Mouse (Mus musculus) hindbrain, embryonic 10.5 days (tissue): ENCODE results near the gene Aig1. TPM values are rescaled to one million over a fixed set of nuclear protein-coding genes. Genes with fewer than 3 reads are reported as not detected.

ENCODE experiments used
- DNase-seq: peaks from one replicate; pipeline ENCODE4 v3.0.0-alpha.2; 2017; ENCODE audit warnings: low spot score
- H3K27ac ChIP-seq: fragments of 300-500 bp; sonication (generic); 2 replicates; pipeline ENCODE4 v1.5.1; 2016; ENCODE audit warnings: mild to moderate bottlenecking, moderate library complexity
- H3K27me3 ChIP-seq: fragments of 300-500 bp; sonication (generic); 2 replicates; pipeline ENCODE4 v1.6.1; 2016; ENCODE audit warnings: mild to moderate bottlenecking; ENCODE audit not compliant: poor library complexity, insufficient read depth, severe bottlenecking
- H3K36me3 ChIP-seq: fragments of 300-500 bp; sonication (generic); 2 replicates; pipeline ENCODE4 v1.6.1; 2016; ENCODE audit warnings: mild to moderate bottlenecking, moderate library complexity
- H3K4me1 ChIP-seq: fragments of 300-500 bp; sonication (generic); replicated peaks from 2 replicates; pipeline ENCODE4 v1.6.1; 2016; ENCODE audit warnings: mild to moderate bottlenecking
- H3K4me3 ChIP-seq: fragments of 300-500 bp; sonication (generic); 2 replicates; pipeline ENCODE4 v1.5.1; 2016; ENCODE audit warnings: mild to moderate bottlenecking, moderate library complexity
- H3K9me3 ChIP-seq: fragments of 300-500 bp; sonication (generic); 2 replicates; pipeline ENCODE4 v1.6.1; 2016; ENCODE audit warnings: mild to moderate bottlenecking, moderate library complexity
- WGBS: fragments of 180-500 bp; shearing (Covaris S2); methylation state at CpG from one replicate; pipeline ENCODE4 v1.1.7; 2016; 5-methylcytosine and 5-hydroxymethylcytosine counted together
- polyA plus RNA-seq: library from polyadenylated mRNA; unstranded; fragments of >200 nt; fragmentation: Nextera tagmentation; extraction: Ambion mirVana; gene quantifications from 2 replicates; pipeline ENCODE4 v1.2.1, GENCODE M21; 2016

The Aig1 gene
- polyA plus RNA-seq, 1 experiment from 2014 or later = 38.6 TPM

DNA sequence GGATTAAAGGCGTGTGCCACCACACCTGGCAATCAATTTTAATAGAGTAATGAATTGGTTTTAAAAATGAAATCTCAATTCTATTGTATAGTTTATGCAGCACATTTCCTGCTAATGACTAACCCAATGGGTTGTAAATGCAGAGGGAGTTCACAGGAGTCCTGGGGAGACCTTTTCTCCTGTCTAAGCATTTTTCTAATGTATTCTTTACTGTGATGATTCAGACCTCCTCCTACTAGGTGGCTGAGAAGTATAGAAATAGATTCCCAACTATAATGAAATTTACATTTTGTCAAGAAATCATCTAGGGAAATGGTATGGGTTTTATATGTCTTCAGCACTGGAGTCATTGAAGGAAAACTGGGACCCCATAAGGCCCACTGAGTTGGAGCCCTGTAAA, 114.1 kb downstream of the Aig1 start:
- no peaks in the 10 kb centered on the region for H3K9me3 ChIP-seq
- H3K4me1 ChIP-seq = 0 out of 2 replicates have a peak, but pooled peaks cover 3% of the 10 kb centered on the region
- H3K36me3 ChIP-seq = peaks cover 11% of the 10 kb centered on the region; the same call in 1 of the 2 replicates
- no peak overlapping the region for H3K27ac ChIP-seq
- H3K27me3 ChIP-seq = no peaks in the 10 kb centered on the region
- WGBS = 94% methylated on average over 1 of the region's 1 CpGs
- no peak overlapping the region for H3K4me3 ChIP-seq
- DNase-seq = no peak

DNA sequence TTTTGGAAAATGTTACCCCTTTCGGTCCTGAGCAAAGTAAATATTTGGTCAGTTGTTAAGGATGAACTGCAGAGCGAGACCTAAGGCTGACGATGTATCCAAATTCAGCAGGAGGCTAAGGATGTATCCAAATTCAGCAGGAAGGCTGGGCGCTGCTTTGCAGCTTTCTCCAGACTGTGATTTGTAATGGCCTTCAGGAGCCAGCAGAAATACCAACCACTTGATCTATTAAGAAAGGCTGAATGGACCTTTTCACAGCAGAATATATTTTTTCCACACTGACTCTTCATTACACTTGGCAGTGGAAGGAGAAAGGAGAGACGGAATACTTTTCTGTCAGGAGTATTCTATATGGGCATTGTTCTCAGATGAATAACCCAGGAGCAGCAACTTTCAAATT, 115.0 kb downstream of the Aig1 start:
- no peak for DNase-seq
- H3K4me1 ChIP-seq = 0 out of 2 replicates have a peak, but pooled peaks cover 3% of the 10 kb centered on the region
- H3K36me3 ChIP-seq = peaks cover 11% of the 10 kb centered on the region; the same call in 1 of the 2 replicates
- 78% methylated on average over 5 of the region's 5 CpGs for WGBS
- H3K9me3 ChIP-seq = no peaks in the 10 kb centered on the region
- H3K27ac ChIP-seq = no peak overlapping the region
- no peaks in the 10 kb centered on the region for H3K27me3 ChIP-seq
- no peak overlapping the region for H3K4me3 ChIP-seq

DNA sequence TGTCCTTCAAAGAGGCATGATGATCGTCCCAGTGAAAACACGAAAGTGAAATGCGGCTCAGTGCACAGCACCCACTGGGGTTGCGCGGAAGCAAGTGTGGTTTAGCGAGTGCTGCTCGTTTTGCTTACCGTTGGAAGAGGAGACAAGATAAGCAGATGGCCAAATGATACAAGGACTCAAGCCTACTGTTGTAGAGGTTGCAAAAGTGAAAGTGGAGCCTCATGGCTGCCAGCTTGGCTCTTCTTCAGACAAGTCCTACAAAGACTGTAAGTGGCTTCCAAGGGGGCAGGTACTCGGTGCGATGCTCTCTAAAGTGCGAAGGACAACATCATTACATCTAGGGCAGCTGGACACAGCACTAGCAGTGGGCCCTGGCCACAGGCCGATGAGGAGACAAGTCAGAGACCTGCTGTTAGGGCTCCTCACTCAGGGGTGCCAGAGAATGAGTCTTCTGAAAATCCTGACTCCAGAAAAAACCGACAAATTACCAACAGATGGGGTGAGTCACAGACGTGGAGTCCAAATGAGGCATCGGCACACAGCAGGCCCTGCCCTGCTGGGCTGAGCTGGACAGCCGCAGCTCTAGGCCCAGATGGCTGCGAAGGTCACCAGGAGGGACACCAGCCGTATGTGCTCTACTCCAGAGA, 129.2 kb downstream of the Aig1 start:
- DNase-seq = no peak
- no peaks in the 10 kb centered on the region for H3K4me1 ChIP-seq
- no peak overlapping the region for H3K27ac ChIP-seq
- no peaks in the 10 kb centered on the region for H3K27me3 ChIP-seq
- no peaks in the 10 kb centered on the region for H3K36me3 ChIP-seq
- no peaks in the 10 kb centered on the region for H3K9me3 ChIP-seq
- 89% methylated on average over 18 of the region's 18 CpGs for WGBS
- H3K4me3 ChIP-seq = no peak overlapping the region

DNA sequence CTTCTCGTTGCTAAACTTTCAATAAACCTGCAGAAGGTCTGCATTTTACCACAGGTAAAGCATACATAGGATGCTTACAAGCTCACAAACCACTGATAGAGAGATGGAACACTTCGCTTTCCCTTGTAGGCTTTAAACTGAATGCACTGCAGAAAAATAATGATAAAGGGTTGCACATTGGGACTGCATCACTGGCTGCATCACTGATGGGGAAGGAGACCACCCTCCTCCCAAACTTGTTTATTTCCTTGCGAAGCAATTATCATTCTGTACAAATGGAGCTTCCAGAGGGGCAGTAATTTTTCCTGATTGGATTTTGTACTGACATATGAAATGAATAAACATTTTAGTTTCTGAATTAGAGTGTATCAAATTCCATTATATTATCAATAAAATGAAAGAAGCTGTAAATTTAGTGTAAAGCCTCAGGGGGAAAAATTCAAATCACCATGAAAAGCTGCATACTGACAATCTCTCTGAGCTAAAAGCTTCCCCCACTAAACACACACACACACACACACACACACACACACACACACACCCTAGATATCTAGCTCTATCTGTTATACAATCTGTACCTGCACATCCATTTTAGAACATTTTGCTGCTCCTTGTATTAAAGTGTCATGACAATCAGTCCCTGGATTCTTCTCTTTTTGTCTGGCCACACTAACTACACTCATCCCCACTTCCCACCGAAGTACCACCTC, 138.6 kb downstream of the Aig1 start:
- Histone ChIP-seq H3K36me3 (no peaks in the 10 kb centered on the region), H3K9me3 (no peaks in the 10 kb centered on the region), H3K4me1 (no peaks in the 10 kb centered on the region), H3K27ac (no peak overlapping the region), H3K4me3 (no peak overlapping the region), H3K27me3 (no peaks in the 10 kb centered on the region)
- DNase-seq = no peak
- 93% methylated on average over 4 of the region's 4 CpGs for WGBS

DNA sequence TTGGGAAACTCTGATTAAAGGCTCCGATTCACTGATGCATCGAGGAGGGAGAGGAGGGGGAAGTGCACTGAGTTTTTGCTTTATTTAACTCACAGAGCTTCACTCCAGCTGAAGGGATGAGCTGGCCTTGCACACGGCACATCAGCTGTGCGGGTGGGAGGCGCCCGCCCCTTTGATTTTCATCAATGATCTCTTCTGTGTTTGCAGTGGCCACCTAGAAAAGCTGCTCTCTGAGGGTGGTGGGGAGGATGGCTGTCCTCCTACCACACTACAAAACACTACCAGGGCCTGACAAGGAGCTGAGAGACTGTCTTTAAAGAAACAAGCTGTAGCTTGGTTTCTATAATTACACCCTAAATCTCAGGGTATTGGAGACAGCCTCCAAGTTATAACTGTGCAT, 141.1 kb downstream of the Aig1 start:
- Histone ChIP-seq H3K27ac (no peak overlapping the region), H3K27me3 (no peaks in the 10 kb centered on the region), H3K36me3 (no peaks in the 10 kb centered on the region), H3K4me3 (no peak overlapping the region), H3K9me3 (no peaks in the 10 kb centered on the region), H3K4me1 (no peaks in the 10 kb centered on the region)
- WGBS = 77% methylated on average over 6 of the region's 6 CpGs
- no peak for DNase-seq

DNA sequence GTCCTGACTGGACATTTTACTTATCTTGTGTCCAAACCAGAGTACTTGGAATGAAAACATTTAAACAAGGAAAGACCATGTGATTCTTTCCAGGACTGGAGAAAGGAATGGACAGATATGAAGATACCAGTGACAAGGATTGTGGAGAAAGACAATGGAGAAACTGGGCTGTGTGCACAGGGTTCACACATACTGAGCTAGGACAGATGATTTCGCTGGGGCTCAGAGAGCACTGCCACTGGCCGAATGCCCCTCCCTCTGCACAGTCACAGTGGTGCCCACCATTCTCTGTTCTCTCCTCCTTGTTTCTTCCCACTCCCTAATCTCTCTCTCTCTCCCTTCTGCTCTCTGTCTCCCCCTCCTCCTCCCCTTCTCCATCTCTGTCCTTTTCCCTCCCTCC, 142.6 kb downstream of the Aig1 start:
- Histone ChIP-seq H3K27ac (no peak overlapping the region), H3K4me1 (no peaks in the 10 kb centered on the region), H3K27me3 (no peaks in the 10 kb centered on the region), H3K4me3 (no peak overlapping the region), H3K36me3 (no peaks in the 10 kb centered on the region), H3K9me3 (no peaks in the 10 kb centered on the region; the same call in 1 of the 2 replicates)
- DNase-seq = no peak
- WGBS = 79% methylated on average over 2 of the region's 2 CpGs

DNA sequence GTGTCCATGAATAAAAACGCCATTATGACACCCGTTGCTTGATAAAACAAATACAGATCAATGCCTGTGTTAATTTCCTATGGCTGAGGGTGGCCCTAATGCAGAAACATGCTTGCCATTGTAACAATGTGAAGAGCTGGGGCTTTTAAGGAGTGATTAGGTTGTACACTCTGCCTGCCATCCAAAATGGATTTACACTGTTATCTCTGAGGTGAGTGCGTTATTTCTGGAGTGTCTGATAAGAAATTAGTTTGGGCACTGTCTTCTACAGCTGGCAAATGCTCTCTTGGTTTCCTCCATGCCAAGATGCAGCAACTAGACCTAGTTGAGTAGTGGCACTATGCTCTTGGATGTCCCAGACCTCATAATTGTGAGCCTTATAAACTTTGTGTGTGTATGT, 143.5 kb downstream of the Aig1 start:
- Histone ChIP-seq H3K27me3 (no peaks in the 10 kb centered on the region), H3K36me3 (no peaks in the 10 kb centered on the region), H3K27ac (no peak overlapping the region), H3K4me1 (no peaks in the 10 kb centered on the region), H3K9me3 (no peaks in the 10 kb centered on the region; the same call in 1 of the 2 replicates), H3K4me3 (no peak overlapping the region)
- 93% methylated on average over 3 of the region's 3 CpGs for WGBS
- DNase-seq = no peak

DNA sequence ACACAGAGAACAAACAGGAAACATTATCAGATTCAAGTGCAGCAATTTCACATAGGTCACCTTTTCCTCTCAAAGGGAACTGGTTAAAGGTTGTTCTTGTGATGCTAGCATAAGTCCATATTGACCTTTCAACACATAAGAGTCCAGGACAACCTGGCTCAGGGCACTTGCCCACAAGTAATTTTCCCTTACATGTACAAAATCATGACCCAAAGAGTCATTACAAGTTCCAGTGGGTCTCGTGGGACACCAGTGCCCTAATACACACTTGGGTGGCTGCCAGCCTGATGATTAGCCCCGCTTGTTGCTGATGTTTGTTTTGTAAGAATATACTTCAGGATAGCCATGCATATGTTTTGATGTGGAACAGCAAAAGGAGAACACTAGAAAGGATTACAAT, 152.6 kb downstream of the Aig1 start:
- Histone ChIP-seq H3K9me3 (peaks cover 3% of the 10 kb centered on the region; the same call in 1 of the 2 replicates), H3K27ac (no peak overlapping the region), H3K27me3 (no peaks in the 10 kb centered on the region), H3K36me3 (no peaks in the 10 kb centered on the region), H3K4me3 (no peak overlapping the region), H3K4me1 (peaks cover 13% of the 10 kb centered on the region)
- 78% methylated on average over 2 of the region's 2 CpGs for WGBS
- DNase-seq = no peak

DNA sequence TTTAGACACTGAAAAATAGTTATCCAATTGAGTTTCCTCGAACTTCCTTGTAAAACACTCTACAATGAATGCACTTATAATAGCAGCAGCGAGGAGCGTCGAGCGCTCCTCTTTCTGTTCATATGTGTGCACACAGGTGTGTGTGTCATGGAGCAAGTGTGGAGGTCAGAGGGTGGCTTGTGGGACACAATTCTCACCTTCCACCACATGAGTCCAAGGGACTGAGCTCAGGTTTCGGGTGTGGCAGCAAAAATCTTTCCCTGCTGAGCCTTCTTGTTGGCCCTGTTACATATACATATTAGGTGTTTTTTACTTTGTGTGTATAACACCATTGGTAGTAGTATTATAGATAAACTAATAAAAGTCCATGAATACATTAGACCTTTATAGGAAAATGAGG, 153.2 kb downstream of the Aig1 start:
- no peaks in the 10 kb centered on the region for H3K36me3 ChIP-seq
- 82% methylated on average over 6 of the region's 6 CpGs for WGBS

DNA sequence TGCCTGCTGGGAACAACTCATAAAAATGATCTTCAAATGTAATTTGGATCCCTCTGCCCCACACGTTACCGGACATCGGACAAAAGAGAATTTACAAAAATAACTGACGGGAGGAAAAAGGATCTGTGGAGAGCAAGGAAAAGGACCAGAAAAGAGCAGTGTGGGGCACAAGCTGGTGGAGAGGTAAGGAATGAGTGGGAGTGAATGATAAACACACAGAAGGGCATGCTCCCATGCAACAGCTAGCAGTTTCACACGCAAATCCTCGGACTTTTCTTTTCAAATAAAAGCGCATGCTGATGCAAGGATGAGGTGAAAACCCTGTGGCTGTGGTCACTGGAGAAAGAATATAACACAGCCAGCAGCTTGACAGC, 153.9 kb downstream of the Aig1 start:
- Histone ChIP-seq H3K36me3 (no peaks in the 10 kb centered on the region), H3K27ac (peak overlapping the region; percentile 25; the same call in 1 of the 2 replicates), H3K9me3 (peaks cover 3% of the 10 kb centered on the region; the same call in 1 of the 2 replicates), H3K4me3 (no peak overlapping the region), H3K4me1 (peaks cover 13% of the 10 kb centered on the region), H3K27me3 (no peaks in the 10 kb centered on the region)
- 49% methylated on average over 7 of the region's 7 CpGs for WGBS
- DNase-seq = no peak

More for the DNA sequence above, 153.2 kb downstream of the Aig1 start:
- Histone ChIP-seq H3K4me1 (peaks cover 13% of the 10 kb centered on the region), H3K4me3 (no peak overlapping the region), H3K27me3 (no peaks in the 10 kb centered on the region), H3K9me3 (peaks cover 3% of the 10 kb centered on the region; the same call in 1 of the 2 replicates), H3K27ac (no peak overlapping the region)
- DNase-seq = no peak

DNA sequence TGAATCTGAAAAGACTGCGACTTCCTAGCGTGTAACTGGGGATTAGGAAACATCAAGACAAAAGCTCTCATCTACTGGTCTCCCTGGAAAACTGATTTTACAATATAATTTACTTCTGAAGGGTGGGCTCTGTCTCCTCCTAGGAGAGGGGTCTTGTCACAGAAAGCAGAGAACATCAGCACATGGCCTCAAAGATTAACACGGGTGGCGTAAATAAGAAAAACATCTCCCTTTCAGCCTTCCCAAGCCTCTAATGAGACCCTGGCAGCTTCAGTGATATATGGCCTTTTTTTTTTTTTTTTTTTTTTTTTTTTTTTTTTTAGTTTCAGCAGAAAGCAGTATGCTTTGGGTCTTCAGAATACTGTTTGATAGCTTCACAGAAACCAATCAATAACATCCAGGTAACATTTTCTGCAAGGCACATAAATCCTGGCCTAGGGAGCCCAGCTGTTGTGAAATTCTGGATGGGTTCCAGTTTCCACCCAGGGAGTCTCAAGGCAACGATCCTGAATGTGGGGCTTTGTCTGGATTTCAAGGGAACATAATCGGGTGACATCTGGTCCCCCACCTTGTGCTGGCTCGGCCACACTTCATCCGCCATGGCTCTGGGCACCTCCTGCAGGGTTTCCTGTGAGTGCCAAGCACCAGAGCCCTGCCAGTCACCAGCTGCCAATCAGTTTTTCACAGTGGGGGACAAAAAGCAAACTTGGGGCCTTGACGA, 154.4 kb downstream of the Aig1 start:
- H3K36me3 ChIP-seq = no peaks in the 10 kb centered on the region
- no peaks in the 10 kb centered on the region for H3K27me3 ChIP-seq
- WGBS = 46% methylated on average over 9 of the region's 9 CpGs
- peaks cover 13% of the 10 kb centered on the region for H3K4me1 ChIP-seq
- H3K9me3 ChIP-seq = peaks cover 2% of the 10 kb centered on the region; the same call in 1 of the 2 replicates
- peak overlapping the region; percentile 25; the same call in 1 of the 2 replicates for H3K27ac ChIP-seq
- peak; percentile 35 for DNase-seq
- no peak overlapping the region for H3K4me3 ChIP-seq

DNA sequence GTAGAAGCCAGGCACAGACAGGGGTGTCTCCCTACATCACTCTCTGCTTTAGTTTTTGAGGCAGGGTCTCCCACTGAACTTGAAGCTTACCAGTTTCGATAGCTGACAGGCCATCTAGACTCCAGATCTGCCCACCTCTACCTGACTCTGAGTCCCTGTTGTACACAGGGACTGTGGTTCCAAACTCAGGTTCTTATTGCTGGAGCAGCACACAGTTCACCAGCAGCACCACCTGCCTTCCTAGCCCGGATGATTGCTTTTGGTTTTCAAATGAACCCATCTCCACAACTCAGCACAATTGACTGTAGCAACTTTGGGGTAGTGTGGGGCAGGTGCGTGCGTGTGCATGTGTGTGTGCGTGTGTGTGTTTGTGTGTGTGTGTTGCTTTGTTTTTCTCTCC, 155.1 kb downstream of the Aig1 start:
- DNase-seq = no peak

DNA sequence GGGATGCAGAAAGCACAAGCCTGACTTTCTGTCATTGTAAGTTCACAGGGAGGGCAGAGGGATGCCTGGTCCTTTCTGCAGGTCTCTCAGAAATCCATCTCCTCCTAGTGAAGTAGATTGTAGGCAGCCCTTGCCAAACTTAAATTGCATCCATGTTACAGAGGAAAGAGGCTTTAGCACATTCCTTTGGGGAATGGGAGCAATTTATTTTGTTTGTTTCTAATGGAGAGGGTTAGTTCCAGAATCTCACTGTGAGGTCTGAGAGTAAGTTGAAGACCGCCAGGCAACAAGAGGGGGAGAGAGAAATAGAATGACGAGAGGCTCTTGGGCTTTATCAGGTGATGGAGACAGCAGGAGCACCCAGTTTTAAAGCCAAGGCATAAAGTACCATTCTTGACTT, 155.7 kb downstream of the Aig1 start:
- Histone ChIP-seq H3K4me1 (peaks cover 13% of the 10 kb centered on the region), H3K36me3 (no peaks in the 10 kb centered on the region), H3K4me3 (no peak overlapping the region), H3K9me3 (no peaks in the 10 kb centered on the region), H3K27me3 (no peaks in the 10 kb centered on the region), H3K27ac (no peak overlapping the region)
- 82% methylated on average over 2 of the region's 2 CpGs for WGBS
- no peak for DNase-seq

More for the DNA sequence above, 155.1 kb downstream of the Aig1 start:
- H3K9me3 ChIP-seq = no peaks in the 10 kb centered on the region
- 90% methylated on average over 5 of the region's 5 CpGs for WGBS
- H3K4me1 ChIP-seq = peaks cover 13% of the 10 kb centered on the region
- no peak overlapping the region; the same call in 1 of the 2 replicates for H3K27ac ChIP-seq
- H3K27me3 ChIP-seq = no peaks in the 10 kb centered on the region
- no peak overlapping the region for H3K4me3 ChIP-seq
- H3K36me3 ChIP-seq = no peaks in the 10 kb centered on the region
